Mouse (Mus musculus): ENCODE results near the gene Dot1l.

GRCm38 (mm10) chr10:80805925-80806324 lies 50.9 kb downstream of the Dot1l start:
- no peak for TF ChIP-seq SIN3A (IDR thresholded peaks at IDR 0.05; ENCODE audit: low read length)
- peak; percentile 48 to 60 for TF ChIP-seq CTCF (conservative IDR thresholded peaks at IDR 0.05 in 1 of 2, IDR thresholded peaks at IDR 0.05 in 1 of 2; ENCODE audit: low read depth in 2 of 2, low read length in 2 of 2)
- no peak for TF ChIP-seq USF2 (conservative IDR thresholded peaks at IDR 0.05; ENCODE audit: low read depth, low read length)
- no peak for TF ChIP-seq JUN (IDR thresholded peaks at IDR 0.05; ENCODE audit: insufficient read depth, low read depth, low read length)
- TF ChIP-seq POLR2AphosphoS2 (IDR thresholded peaks at IDR 0.05; ENCODE audit: low read depth, low read length) = no peak
- TF ChIP-seq POLR2A (IDR thresholded peaks at IDR 0.05; ENCODE audit: low read depth, low read length) = no peak
- no peak for TF ChIP-seq CHD2 (IDR thresholded peaks at IDR 0.05; ENCODE audit: low read length)
